Mouse (Mus musculus) T-helper 17 cell (primary cell): ENCODE measurements around the gene Gm49776.

Source experiments
- in situ Hi-C, 2 experiments: fragments of 300-600 bp; cut with MboI, MseI; formaldehyde crosslinking; loops; 1 replicate in 1 of 2; 2 replicates in 1 of 2; pipeline ENCODE4 v1.15.1; 2025; ENCODE audit warnings: high pct_unique_total_duplicates in 2 of 2

Gm49776 gene

DNA sequence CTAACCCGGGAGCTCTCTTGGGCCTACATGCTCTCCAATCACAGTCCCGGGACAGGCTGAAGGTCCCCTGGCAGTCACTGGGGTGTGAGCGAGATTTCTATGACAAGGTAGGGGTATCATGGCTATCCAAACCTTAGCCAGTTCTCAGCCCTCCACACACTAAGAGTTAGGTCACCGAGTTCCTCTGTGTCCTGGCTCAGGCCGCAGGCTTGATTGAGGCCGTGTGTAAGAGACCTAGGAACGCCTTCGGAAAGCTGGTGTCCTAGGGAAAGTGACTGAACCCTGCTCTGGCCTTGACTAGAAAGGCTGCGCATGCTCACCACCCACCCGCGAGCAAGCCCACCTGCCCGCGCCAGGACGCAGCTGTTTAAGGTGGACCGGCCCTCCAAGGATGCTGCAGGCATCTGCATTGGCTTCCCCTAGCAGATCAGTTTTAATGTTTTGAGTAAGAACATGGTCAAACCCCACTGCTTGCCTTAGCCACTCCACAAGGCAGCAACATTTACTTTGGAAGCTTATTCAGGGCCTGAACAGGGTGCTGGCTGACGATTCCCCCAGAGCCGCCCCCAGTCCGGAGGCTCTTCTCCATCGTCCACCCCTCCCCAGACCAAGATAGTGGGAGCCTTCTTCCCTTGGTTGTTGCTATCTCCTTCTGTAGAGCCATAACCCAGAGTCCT lies 22.6 kb downstream of the Gm49776 start:
- in situ Hi-C loops, result no loop called here

DNA sequence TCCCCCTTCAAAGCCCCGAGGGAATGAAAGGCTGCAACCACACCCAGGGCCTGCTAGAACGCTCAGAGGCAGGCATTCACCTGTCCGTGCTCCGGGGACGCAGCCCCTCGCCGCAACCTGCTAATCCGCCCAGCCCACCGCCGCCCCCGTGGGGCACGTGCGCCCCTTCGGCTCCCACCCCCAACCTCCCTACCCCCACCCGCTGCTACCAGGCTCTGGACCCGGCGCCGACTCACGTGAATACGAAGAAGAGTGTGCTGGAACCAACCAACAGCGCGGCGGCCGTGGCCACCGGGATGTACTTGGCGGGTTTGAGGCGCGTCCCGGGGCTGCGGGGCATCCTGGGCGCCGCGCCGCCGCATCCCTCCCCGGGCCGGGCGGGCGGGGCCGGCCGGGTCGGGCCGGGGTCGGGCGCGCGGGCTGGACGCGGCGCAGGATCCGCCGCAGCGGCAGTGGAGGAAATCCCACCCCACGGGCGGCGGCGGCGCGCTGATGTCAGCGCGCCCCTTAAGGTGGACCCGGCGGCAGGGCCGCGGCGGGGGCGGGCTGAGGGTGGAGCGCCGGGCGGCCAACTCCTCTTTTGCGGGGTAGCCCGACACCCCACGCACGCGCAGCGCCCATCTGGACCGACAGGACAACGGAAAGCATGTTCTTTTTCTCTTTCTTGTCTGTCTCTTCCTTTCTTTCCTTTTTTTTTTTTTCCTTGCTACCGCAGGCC lies 23.3 kb downstream of the Gm49776 start, which contains the start of gene Zdhhc8:
Gene Zdhhc8, minus strand, starts transcription at position 466 of the 718 bp plus-strand sequence.
- in situ Hi-C loops, result no loop called here

GRCm38 (mm10) chr16:18233919-18234670 lies 24.0 kb downstream of the Gm49776 start:
- in situ Hi-C loops, result no loop called here

DNA sequence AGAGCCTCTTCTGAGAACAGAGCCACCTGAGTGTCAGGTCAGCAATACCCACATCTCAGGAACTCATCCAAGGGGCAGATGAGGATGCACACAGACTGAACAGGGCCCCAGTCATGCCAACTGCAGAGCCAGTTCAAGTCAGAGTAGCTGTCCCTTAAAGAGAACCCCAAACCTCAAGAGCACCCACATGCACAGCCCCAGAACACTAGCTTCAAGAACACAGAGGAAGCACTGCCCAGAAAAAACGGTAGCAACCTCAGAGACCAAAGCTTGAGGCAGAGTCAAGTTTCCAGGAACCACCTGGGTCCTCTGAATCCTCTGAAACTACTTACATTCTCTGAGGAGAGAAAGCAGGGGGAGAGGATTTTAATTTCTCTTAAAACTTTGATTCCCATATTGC lies 24.7 kb downstream of the Gm49776 start:
- in situ Hi-C loops, result no loop called here

DNA sequence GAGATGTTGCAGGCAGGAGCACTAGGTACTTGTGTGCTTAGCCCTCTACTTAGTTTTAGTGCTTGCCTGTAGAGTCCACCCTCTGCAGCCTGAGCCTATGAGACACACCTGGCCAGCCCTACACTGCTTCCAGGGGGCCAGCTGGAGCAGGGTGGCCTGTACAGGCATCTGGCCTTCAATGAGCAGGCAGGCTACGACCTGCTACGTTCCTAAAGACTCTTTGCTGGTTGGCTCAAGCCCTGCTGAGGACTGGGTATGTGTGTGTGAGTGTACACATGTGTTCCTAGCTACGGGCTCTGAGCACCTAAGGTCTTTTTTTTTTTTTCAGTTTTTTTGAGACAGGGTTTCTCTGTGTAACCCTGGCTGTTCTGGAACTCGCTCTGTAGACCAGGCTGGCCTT lies 26.7 kb downstream of the Gm49776 start:
- in situ Hi-C loops, result no loop called here

DNA sequence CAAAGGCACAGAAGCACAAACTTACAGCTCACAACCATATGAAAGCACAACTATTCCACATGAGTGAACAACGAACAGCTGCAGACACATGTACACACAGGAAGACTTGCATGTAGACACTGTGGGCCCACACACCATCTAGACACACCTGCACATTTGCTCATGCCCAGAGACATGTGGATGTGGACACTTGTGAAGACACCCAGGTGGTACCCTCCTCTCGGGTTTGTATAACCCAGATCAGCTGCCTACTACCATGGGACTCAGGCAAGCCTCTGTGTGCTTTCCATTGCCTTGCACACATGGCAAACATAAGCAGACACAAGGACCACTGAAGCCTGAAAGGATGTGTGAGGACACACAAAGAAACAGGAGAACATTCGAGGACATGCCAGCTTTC lies 27.1 kb downstream of the Gm49776 start:
- in situ Hi-C loops, result no loop called here

- in situ Hi-C loops, result no loop called here
Observed at GRCm38 (mm10) chr16:18230617-18231016, 27.5 kb downstream of the Gm49776 start.

DNA sequence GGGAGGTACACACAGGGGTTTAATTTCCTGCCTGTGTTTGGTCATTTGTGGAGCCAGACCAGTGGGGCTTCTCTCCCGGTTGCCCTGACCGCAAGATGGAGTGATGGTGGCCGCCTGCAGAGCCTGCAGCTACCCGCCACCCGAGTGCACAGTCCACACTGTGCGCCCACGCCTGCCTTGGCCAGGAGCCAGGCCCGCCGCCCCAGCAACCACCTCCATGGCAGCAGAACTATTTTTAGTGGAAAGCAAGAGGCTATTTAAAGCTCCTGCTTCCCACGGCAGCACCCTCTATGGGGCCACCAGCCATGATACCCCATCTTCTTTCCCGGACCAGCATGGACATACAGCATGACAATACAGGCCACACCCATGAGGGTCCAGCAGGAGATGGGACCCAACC lies 28.5 kb downstream of the Gm49776 start:
- in situ Hi-C loops, result no loop called here

- in situ Hi-C loops, result no loop called here
Observed at GRCm38 (mm10) chr16:18228856-18229255, 29.3 kb downstream of the Gm49776 start.

- in situ Hi-C loops, result no loop called here
Observed at GRCm38 (mm10) chr16:18227897-18228422, 30.2 kb downstream of the Gm49776 start.

- in situ Hi-C loops, result no loop called here
Observed at GRCm38 (mm10) chr16:18227187-18227586, 30.9 kb downstream of the Gm49776 start.

DNA sequence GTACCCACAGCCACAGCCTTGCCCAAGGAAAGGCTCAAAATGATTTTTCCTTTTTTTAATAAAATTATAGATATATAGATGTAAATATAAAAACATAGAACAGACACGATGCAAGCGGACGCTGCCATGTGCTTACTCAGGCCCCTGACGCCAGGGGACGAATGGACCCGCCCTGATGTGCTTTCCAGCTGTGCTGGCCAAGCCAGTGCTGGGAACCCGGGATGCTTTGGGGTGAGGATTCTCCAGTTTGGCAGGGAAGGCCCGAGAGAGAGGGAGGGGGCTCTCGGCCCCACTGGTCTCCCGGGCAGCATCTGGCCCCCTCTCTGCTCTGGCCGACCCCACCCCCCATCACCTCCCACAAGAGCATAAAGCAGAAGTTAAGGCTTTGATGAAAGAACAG lies 35.9 kb downstream of the Gm49776 start:
- in situ Hi-C loops, result no loop called here

DNA sequence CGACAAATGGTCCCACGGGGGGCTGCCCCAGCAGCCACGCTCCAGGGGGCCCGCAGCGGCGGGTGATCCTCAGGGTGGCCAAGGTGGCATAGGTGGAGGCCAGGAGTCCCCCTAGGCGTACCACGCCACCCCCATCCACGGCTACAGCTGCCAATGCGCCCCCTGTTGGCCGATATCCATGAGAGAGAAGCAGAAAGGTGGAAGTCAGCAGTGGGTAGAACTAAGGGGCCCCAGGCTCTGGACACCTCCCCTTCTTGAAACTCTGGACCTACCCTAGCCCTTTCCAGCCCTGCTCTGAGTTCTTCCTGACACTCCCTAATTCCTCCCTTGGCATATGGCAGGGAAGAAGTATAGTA lies 36.6 kb downstream of the Gm49776 start:
- in situ Hi-C loops, result no loop called here

DNA sequence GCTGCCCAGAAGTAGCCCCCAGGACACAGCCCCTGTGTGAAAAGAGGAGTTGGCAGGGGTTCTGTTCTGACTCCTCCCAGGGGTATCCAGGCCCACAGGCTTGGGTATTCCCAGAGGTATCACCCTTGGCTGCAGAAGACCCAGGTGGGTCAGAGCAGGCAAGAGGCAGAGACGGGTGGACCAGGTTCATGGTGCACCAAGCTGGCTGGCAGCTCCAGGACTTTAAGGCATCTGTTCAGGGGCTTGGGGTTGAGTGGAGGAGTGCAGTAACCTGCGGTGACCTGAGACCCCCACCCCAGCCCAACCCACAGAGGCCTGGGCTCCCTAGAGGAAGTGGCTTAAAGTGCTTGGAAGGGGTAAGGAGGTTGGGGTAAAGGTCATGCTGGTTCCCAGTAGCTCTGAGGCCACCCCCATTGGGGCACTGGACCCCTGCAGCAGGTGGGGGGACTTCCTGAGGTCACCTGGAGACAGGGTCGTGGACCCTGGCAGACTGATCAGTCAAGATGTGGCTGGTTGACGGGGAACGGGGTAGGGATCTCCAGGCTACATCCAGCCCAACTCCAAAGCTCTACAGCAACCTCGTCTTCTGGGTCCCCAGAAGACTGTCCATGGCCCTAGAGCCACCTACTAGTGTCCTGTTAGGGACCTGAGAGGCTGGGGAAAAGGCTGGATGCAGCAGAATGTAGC lies 37.1 kb downstream of the Gm49776 start:
- in situ Hi-C loops, result no loop called here

- in situ Hi-C loops, result no loop called here
Observed at GRCm38 (mm10) chr16:18220001-18220400, 38.1 kb downstream of the Gm49776 start.

GRCm38 (mm10) chr16:18218580-18218996 lies 39.5 kb downstream of the Gm49776 start:
- in situ Hi-C loops, result no loop called here

DNA sequence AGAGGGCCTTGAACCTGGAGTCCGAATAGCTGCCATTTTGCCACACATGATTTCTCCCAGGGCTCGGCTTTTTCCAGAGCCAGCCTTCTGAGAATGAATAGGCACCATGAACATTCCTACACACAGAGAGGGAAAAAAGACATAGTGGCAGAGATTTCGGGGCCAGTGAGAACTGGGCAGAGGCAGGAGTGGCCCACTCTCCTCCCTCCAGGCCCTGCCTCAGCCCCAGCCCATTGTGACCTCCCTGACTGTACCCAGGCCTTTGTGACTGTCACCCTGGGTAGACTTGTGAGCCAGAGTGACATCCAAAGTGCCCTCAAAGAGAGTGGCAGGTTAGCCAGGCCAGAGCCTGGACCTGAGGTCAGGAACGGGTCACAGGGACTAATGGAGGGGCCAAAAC lies 40.5 kb downstream of the Gm49776 start, which contains the start of gene Ccdc188:
Gene Ccdc188, plus strand, starts transcription at position 301 of the 400 bp plus-strand sequence.
- in situ Hi-C loops, result no loop called here

DNA sequence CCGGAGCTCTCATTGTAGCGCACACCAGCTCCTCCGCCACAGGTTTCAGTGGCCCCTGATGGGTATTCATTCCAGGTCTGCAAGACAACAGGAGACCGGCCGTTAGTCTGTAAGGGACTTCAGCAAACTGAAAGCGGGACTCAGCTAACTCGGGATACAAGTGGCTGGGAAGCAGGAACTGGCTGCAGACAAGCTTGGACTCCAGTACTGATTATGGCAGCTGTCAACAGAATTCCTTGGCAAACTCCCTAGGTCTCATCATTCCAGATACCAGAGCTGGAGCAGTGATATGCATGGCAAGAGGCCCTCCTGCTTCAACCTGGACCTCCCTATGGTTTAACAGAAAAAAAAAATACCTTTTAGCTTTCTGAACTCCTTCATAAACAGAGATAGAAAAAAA lies 43.3 kb downstream of the Gm49776 start:
- in situ Hi-C loops, result loop anchor here (5.0 kb wide), 2 partner anchors 43 to 98 kb away; no protein-coding TSS in a partner anchor

DNA sequence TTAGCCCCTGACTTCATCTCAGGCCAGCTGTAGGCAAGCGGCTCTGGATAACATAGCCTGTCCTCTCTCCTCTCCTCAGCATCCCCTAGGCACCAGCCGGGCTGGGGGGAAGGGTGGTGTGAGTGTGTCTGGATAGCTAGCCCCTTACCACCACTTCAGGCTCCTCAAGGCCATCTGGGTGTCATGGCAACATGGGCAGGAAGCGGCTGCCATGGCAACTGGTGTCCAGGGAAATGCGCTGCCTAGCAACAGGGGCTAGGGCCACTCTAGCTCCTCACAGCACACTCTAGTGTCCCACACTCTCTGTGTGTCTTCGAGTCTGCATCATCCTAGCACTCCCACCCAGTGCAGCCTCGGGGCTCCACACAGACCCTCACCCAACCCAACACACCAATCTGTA lies 44.4 kb downstream of the Gm49776 start:
- in situ Hi-C loops, result loop anchor here (5.0 kb wide), 2 partner anchors 41 to 96 kb away; no protein-coding TSS in a partner anchor

GRCm38 (mm10) chr16:18211417-18212171 lies 46.5 kb downstream of the Gm49776 start:
- in situ Hi-C loops, result loop anchor here (5.0 kb wide), 2 partner anchors 39 to 94 kb away; no protein-coding TSS in a partner anchor
